Mouse (Mus musculus) midbrain, embryonic 10.5 days (tissue): ENCODE data around the gene Rpl35a. TPM values are rescaled to one million over a fixed set of nuclear protein-coding genes. Genes with fewer than 3 reads are reported as not detected.
"Not testable (repeated sequence)": the region's sequence is repeated elsewhere in the genome, so short reads cannot be mapped to it uniquely, and the experiment has no call there.

Experiments
- DNase-seq: peaks from one replicate; pipeline ENCODE4 v3.0.0-alpha.2; 2017; ENCODE audit warnings: low spot score
- H3K27ac ChIP-seq: fragments of 300-500 bp; sonication (generic); replicated peaks from 2 replicates; pipeline ENCODE4 v1.5.1; 2016; ENCODE audit warnings: mild to moderate bottlenecking
- H3K27me3 ChIP-seq: fragments of 300-500 bp; sonication (generic); 2 replicates; pipeline ENCODE4 v1.6.1; 2016; ENCODE audit warnings: low read depth, mild to moderate bottlenecking; ENCODE audit not compliant: poor library complexity, severe bottlenecking
- H3K36me3 ChIP-seq: fragments of 300-500 bp; sonication (generic); 2 replicates; pipeline ENCODE4 v1.6.1; 2016; ENCODE audit warnings: mild to moderate bottlenecking, moderate library complexity
- H3K4me1 ChIP-seq: fragments of 300-500 bp; sonication (generic); 2 replicates; pipeline ENCODE4 v1.6.1; 2016
- H3K4me3 ChIP-seq: fragments of 300-500 bp; sonication (generic); 2 replicates; pipeline ENCODE4 v1.5.1; 2016; ENCODE audit warnings: mild to moderate bottlenecking, moderate library complexity
- H3K9me3 ChIP-seq: fragments of 300-500 bp; sonication (generic); replicated peaks from 2 replicates; pipeline ENCODE4 v1.6.1; 2016; ENCODE audit warnings: mild to moderate bottlenecking
- WGBS: fragments of 180-500 bp; shearing (Covaris S2); methylation state at CpG from one replicate; pipeline ENCODE4 v1.1.7; 2016; 5-methylcytosine and 5-hydroxymethylcytosine counted together
- polyA plus RNA-seq: library from polyadenylated mRNA; unstranded; fragments of >200 nt; fragmentation: Nextera tagmentation; extraction: Ambion mirVana; gene quantifications from 2 replicates; pipeline ENCODE4 v1.2.1, GENCODE M21; 2016

The Rpl35a gene
- polyA plus RNA-seq, 1 experiment from 2014 or later = 975 TPM

GRCm38 (mm10) chr16:33024456-33025104 is 31.7 kb upstream of the Rpl35a start:
- H3K27ac ChIP-seq = no peak overlapping the region
- no peak overlapping the region for H3K4me3 ChIP-seq
- WGBS = 86% methylated on average over 8 of the region's 8 CpGs

GRCm38 (mm10) chr16:33026357-33026756 is 29.9 kb upstream of the Rpl35a start:
- 91% methylated on average over 7 of the region's 7 CpGs for WGBS
- H3K27ac ChIP-seq = no peak overlapping the region
- H3K9me3 ChIP-seq = no peaks in the 10 kb centered on the region
- DNase-seq = no peak
- H3K27me3 ChIP-seq = no peaks in the 10 kb centered on the region
- H3K4me1 ChIP-seq = no peaks in the 10 kb centered on the region
- no peak overlapping the region for H3K4me3 ChIP-seq
- no peaks in the 10 kb centered on the region; the same call in 1 of the 2 replicates for H3K36me3 ChIP-seq

More at GRCm38 (mm10) chr16:33024456-33025104, 31.7 kb upstream of the Rpl35a start:
- no peak for DNase-seq
- no peaks in the 10 kb centered on the region for H3K4me1 ChIP-seq
- H3K27me3 ChIP-seq = no peaks in the 10 kb centered on the region
- no peaks in the 10 kb centered on the region; the same call in 1 of the 2 replicates for H3K36me3 ChIP-seq
- H3K9me3 ChIP-seq = no peaks in the 10 kb centered on the region

DNA sequence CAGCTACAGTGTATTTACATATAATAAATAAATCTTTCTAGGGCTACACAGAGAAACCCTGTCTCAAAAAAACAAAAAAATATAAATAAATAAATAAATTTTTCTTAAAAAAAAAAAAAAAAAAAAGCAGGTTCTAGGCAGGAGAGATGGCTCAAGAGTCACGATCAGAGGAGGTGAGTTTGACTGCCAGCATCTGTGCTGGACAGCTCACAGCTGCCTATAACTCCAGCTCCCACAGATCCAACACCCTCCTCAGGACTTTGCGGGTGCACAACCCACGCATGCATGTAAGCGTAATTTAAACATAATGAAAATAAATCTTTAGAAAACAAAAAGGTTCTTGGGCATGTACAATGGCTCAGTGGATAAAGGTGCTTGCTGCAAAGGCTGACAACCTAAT is 20.2 kb upstream of the Rpl35a start:
- no peaks in the 10 kb centered on the region for H3K9me3 ChIP-seq
- H3K4me3 ChIP-seq = no peak overlapping the region
- WGBS = 86% methylated on average over 4 of the region's 4 CpGs
- H3K27me3 ChIP-seq = no peaks in the 10 kb centered on the region
- H3K36me3 ChIP-seq = no peaks in the 10 kb centered on the region
- no peak for DNase-seq
- no peaks in the 10 kb centered on the region for H3K4me1 ChIP-seq
- no peak overlapping the region for H3K27ac ChIP-seq

GRCm38 (mm10) chr16:33042682-33043081 is 13.6 kb upstream of the Rpl35a start:
- H3K27me3 ChIP-seq = no peaks in the 10 kb centered on the region
- 83% methylated on average over 1 of the region's 1 CpGs for WGBS
- no peak overlapping the region for H3K4me3 ChIP-seq
- no peaks in the 10 kb centered on the region for H3K4me1 ChIP-seq
- no peak for DNase-seq
- H3K36me3 ChIP-seq = no peaks in the 10 kb centered on the region
- H3K9me3 ChIP-seq = no peaks in the 10 kb centered on the region
- no peak overlapping the region for H3K27ac ChIP-seq

DNA sequence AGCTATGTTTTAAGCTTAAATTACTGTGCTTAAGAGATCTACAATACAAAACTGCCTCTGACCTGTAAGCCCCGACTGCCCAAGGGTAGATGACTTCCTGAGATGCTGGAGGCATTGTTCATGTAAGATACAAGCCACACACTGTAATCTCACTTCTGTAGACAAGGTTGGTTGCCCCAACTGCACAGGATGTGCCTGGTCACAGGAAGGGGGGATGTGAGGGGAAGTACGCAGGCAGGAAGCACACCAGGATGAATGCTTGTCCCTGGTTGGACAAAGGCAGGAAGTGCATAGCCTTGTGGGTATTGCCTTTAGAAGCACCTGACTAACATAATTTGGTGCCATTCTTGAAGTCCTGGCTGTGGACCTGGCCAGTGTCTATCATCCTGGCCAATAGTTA is 13.0 kb upstream of the Rpl35a start:
- Histone ChIP-seq H3K27me3 (no peaks in the 10 kb centered on the region), H3K36me3 (0 out of 2 replicates have a peak, but pooled peaks cover 1% of the 10 kb centered on the region), H3K4me1 (no peaks in the 10 kb centered on the region), H3K4me3 (no peak overlapping the region), H3K9me3 (no peaks in the 10 kb centered on the region), H3K27ac (no peak overlapping the region)
- no peak for DNase-seq
- WGBS = 77% methylated on average over 2 of the region's 2 CpGs

- Histone ChIP-seq H3K27ac (no peak overlapping the region), H3K9me3 (no peaks in the 10 kb centered on the region), H3K4me1 (no peaks in the 10 kb centered on the region), H3K36me3 (peaks cover 10% of the 10 kb centered on the region), H3K4me3 (no peak overlapping the region), H3K27me3 (no peaks in the 10 kb centered on the region)
- 89% methylated on average over 1 of the region's 1 CpGs for WGBS
- no peak for DNase-seq
These were observed 8.2 kb upstream of the Rpl35a start for GRCm38 (mm10) chr16:33048004-33048403.

DNA sequence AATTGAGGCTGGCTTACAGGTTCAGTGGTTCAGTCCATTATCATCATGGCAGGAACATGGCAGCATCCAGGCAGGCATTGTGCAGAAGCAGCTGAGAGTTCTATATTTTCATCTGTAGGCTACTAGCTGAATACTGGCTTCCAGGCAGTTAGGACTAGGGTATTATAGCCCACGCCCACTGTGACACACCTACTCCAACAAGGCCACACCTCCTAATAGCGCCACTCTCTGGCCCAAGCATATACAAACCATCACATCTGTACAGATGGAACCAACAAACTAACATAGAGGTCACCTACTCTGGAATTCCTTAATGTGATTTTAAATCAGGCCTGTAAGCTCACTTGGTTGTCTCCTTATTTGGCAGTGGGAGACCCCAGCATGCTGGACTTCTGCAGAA is 7.6 kb upstream of the Rpl35a start:
- Histone ChIP-seq H3K36me3 (peaks cover 10% of the 10 kb centered on the region), H3K27ac (no peak overlapping the region), H3K4me3 (no peak overlapping the region), H3K27me3 (no peaks in the 10 kb centered on the region), H3K4me1 (no peaks in the 10 kb centered on the region), H3K9me3 (no peaks in the 10 kb centered on the region)
- 85% methylated on average over 2 of the region's 2 CpGs for WGBS
- DNase-seq = no peak

GRCm38 (mm10) chr16:33049809-33050208 is 6.4 kb upstream of the Rpl35a start:
- no peak overlapping the region for H3K27ac ChIP-seq
- no peaks in the 10 kb centered on the region for H3K27me3 ChIP-seq
- 94% methylated on average over 16 of the region's 16 CpGs for WGBS
- H3K4me1 ChIP-seq = no peaks in the 10 kb centered on the region
- no peak for DNase-seq
- no peak overlapping the region for H3K4me3 ChIP-seq
- no peaks in the 10 kb centered on the region for H3K9me3 ChIP-seq
- H3K36me3 ChIP-seq = peaks cover 10% of the 10 kb centered on the region

GRCm38 (mm10) chr16:33053141-33053540 is 3.1 kb upstream of the Rpl35a start:
- H3K27ac ChIP-seq = no peak overlapping the region
- peaks cover 11% of the 10 kb centered on the region for H3K4me1 ChIP-seq
- 81% methylated on average over 5 of the region's 5 CpGs for WGBS
- no peak overlapping the region for H3K4me3 ChIP-seq
- no peaks in the 10 kb centered on the region for H3K9me3 ChIP-seq
- no peak for DNase-seq
- peaks cover 15% of the 10 kb centered on the region for H3K36me3 ChIP-seq
- H3K27me3 ChIP-seq = no peaks in the 10 kb centered on the region

DNA sequence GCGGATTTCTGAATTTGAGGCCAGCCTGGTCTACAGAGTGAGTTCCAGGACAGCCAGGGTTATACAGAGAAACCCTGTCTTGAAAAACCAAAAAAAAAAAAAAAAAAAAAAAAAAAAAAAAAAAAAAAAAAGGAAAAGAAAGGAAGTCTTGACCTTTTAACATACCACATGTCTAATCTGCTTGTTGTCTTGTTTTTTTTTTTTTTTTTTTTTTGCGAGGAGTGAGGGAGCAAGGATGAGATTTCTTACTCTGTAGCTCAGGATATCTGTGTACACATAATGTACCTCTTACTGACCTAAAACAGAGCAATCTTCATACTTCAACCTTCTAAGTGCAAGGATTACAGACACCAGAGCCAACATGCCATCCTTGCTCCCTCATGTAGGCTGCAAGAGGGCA is 1.3 kb upstream of the Rpl35a start:
- not testable (repeated sequence) for H3K27ac ChIP-seq, H3K27me3 ChIP-seq, H3K9me3 ChIP-seq, H3K4me3 ChIP-seq, DNase-seq
- WGBS = 83% methylated on average over 2 of the region's 2 CpGs
- H3K4me1 ChIP-seq = peaks cover 24% of the 10 kb centered on the region
- peaks cover 25% of the 10 kb centered on the region for H3K36me3 ChIP-seq

DNA sequence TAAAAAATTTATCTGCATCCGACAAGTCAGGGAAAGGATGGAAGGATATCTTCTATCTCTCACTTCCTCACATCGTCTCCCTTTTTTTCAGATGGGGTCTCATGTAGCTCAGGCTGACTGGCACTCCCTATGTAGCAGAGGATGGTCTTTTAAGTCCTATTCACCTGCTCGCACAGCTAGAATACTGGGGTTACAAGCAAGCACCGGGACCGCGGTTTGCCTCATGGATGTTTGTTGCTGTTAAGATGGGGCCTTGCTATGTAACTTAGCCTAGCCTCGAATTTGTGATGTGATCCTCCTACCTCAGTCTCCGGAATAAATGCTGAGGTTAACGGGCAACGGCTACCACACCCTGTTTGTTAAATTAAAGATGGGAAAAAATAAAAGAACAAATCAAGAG is 598 bp upstream of the Rpl35a start:
- no peaks in the 10 kb centered on the region for H3K9me3 ChIP-seq
- no peaks in the 10 kb centered on the region for H3K27me3 ChIP-seq
- peak overlapping the region; percentile 97 for H3K27ac ChIP-seq
- H3K4me3 ChIP-seq = peak overlapping the region; percentile 90
- 27% methylated on average over 10 of the region's 10 CpGs for WGBS
- H3K36me3 ChIP-seq = peaks cover 31% of the 10 kb centered on the region
- DNase-seq = no peak
- H3K4me1 ChIP-seq = peaks cover 24% of the 10 kb centered on the region

- no peaks in the 10 kb centered on the region for H3K27me3 ChIP-seq
- WGBS = under 1% methylated on average over 24 of the region's 24 CpGs
- peak overlapping the region; percentile 90 for H3K4me3 ChIP-seq
- no peak for DNase-seq
- no peaks in the 10 kb centered on the region for H3K9me3 ChIP-seq
- peaks cover 36% of the 10 kb centered on the region for H3K36me3 ChIP-seq
- H3K27ac ChIP-seq = peak overlapping the region; percentile 97
- peaks cover 27% of the 10 kb centered on the region for H3K4me1 ChIP-seq
These were observed 533 bp downstream of the Rpl35a start for GRCm38 (mm10) chr16:33056786-33057185.

DNA sequence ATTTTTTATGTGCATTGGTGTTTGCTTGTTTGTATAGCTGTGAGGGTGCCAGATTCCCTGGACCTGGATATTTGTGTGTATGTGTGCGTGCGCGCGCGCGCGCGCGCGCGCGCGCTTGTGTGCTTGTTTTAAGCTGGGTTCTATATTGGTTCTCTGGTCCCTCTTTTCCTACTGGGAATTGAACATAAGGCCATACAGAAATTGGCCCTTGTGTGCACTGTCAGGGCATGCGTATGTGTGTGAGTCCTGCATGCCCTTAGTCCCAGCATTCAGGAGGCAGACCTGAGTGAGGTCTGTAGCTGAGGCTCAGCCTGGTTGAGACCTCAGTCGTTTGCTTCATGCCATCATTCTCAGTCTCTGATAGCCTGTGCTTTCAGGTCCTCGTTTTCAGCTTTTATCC is 1.8 kb downstream of the Rpl35a start:
- no peaks in the 10 kb centered on the region for H3K27me3 ChIP-seq
- 95% methylated on average over 16 of the region's 16 CpGs for WGBS

More for the DNA sequence above, 1.8 kb downstream of the Rpl35a start:
- Histone ChIP-seq H3K4me1 (peaks cover 35% of the 10 kb centered on the region), H3K27ac (no peak overlapping the region), H3K4me3 (peak overlapping the region; percentile 90), H3K9me3 (no peaks in the 10 kb centered on the region), H3K36me3 (peaks cover 36% of the 10 kb centered on the region)
- DNase-seq = no peak
